Mouse (Mus musculus) adrenal gland (tissue): ENCODE results near the gene Ibtk.

Experiments
- intact Hi-C: fragments of 180-260 bp; cut with DNase I; formaldehyde crosslinking; loops from one replicate; pipeline ENCODE4 v1.15.1; 2025

The Ibtk gene

GRCm38 (mm10) chr9:85717336-85717735 is 31.8 kb downstream of the Ibtk start:
- intact Hi-C loops = loop anchor here (10.0 kb wide), 1 partner anchor 837 kb away; no protein-coding TSS in a partner anchor

GRCm38 (mm10) chr9:85707302-85707701 is 41.8 kb downstream of the Ibtk start:
- intact Hi-C loops = no loop called here

- intact Hi-C loops = no loop called here
These were observed 47.2 kb downstream of the Ibtk start for GRCm38 (mm10) chr9:85701981-85702380.

GRCm38 (mm10) chr9:85695606-85696005 is 53.5 kb downstream of the Ibtk start:
- intact Hi-C loops = no loop called here

GRCm38 (mm10) chr9:85693231-85694116 is 55.7 kb downstream of the Ibtk start:
- intact Hi-C loops = no loop called here

GRCm38 (mm10) chr9:85685010-85685409 is 64.1 kb downstream of the Ibtk start:
- intact Hi-C loops = no loop called here

- intact Hi-C loops = no loop called here
These were observed 73.8 kb downstream of the Ibtk start for GRCm38 (mm10) chr9:85675131-85675905.

- intact Hi-C loops = no loop called here
These were observed 75.1 kb downstream of the Ibtk start for GRCm38 (mm10) chr9:85673907-85674481.

GRCm38 (mm10) chr9:85671582-85672331 is 77.4 kb downstream of the Ibtk start:
- intact Hi-C loops = no loop called here

GRCm38 (mm10) chr9:85664316-85664715 is 84.8 kb downstream of the Ibtk start:
- intact Hi-C loops = no loop called here

- intact Hi-C loops = no loop called here
These were observed 85.3 kb downstream of the Ibtk start for GRCm38 (mm10) chr9:85663810-85664209.

- intact Hi-C loops = no loop called here
These were observed 86.0 kb downstream of the Ibtk start for GRCm38 (mm10) chr9:85663091-85663490.

- intact Hi-C loops = no loop called here
These were observed 95.7 kb downstream of the Ibtk start for GRCm38 (mm10) chr9:85653401-85653800.

- intact Hi-C loops = no loop called here
These were observed 110.9 kb downstream of the Ibtk start for GRCm38 (mm10) chr9:85638276-85638675.
